Mouse (Mus musculus) kidney, adult 11 months (tissue): Measurements from ENCODE around the gene Clstn2.

Experiments
- DNase-seq: peaks from one replicate; pipeline ENCODE4 v3.0.0; 2022

Clstn2 gene

DNA sequence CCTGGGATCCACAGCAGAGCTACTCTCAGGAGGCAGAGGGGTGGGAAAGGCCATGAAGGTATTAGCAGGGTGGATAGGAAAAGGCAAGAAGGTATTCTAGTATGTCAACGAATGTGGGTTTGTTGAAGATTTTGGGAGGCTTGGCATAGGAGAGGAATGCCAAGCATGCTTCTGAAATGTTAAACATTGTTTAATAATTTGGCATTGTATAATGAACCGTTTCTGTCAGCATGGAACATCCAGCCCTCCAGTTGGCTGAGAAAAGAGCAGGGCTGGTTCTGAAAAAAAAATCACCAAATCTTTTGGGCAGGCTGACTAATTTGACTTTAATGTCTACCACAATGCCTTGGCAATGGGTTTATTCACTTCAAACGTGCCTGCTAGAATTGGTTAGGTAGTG is 355.9 kb downstream of the Clstn2 start:
- no peak for DNase-seq

DNA sequence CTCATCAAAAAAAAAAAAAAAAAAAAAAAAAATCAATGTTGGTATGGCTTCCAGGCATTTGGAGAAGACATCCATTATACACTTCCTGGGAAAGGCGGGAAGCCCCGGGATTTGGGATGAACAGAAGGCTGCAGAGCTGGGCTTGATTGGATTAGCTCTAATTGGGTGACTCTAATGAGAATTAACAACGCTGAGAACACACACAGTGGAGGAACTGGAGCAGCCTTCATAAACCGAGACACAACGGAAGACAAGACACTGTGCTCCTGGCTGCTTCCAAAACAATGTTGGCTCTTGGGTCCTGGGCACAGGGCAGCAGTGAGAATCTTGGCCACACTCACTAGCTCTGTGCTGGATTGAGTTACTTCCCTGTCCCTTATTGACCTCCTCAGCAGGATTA is 360.3 kb downstream of the Clstn2 start:
- no peak for DNase-seq

DNA sequence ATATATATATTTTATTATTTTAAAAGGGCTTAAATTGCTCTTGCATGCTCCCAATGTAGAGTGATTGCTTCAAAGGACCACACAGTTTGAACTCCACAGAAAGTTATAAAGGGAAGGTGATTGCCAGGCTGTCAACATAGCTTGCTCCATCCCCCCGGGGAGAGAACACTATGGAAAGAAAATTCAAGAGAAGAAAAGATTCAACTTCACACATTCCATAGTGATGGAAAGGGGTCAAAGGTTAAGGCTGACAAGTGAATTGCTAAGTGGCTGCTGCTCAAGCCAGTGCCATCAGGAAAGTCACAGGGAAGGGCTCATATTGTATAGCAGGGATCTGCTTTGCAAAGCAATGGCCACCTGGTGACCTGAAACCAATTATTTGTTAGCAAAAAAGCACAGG is 360.8 kb downstream of the Clstn2 start:
- DNase-seq = no peak

DNA sequence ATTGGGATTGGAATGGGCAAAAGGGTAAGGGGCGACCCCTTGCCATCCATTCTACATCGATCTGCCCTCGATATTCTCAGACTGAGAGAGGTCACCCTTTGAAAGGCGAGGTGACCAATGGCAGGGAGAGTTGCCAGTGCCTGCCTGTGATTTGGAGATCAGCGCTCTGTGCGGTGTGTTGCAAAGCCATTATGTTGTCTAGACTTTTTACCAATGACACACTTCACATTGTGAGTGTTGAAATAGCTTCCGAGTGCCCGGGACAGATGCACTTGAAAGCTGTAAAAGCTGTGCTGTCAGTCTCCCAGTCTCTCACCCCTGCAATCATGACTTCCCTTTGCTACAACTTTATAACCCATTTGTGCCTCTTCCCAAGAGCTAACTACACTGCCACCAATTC is 362.3 kb downstream of the Clstn2 start:
- DNase-seq = no peak

GRCm38 (mm10) chr9:97660989-97661388 is 372.0 kb downstream of the Clstn2 start:
- DNase-seq = no peak

DNA sequence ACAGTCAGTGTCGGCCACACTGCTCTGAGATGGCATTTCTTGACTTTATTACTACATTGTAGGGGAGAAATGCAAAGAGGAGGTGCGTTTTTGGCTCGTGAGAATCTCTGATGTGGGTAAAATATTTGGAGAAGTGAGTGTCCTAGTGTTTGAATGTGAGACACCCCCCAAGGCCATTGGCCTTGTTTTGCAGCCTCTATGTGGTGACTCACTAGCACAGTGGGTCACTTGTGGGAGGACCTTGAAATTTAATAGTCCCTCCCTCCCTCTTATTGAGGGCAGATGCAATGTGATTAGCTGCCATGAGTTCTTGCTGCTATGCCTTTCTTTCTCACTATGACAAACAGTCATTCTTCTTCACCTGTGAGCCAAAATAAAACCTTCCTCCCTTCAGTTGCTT is 374.2 kb downstream of the Clstn2 start:
- DNase-seq = no peak

DNA sequence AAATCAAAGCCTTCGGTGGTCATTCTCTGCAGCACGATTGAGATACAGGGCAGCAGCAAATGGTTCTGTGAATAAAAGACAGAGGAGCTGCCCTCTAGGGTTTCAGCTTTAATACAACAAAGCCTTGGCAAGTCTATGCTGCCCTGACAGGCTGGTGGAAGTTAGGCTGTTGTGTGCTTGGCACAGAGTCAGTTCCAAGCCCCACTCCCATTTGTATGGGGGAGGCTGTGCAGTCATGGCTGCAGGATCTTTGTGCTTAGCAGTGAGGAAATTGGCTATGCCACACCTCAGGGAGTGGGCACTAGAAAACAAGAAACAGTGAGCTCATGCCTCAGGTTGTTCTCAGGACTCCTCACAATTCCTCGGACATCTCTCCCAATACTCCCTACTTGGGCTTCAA is 384.6 kb downstream of the Clstn2 start:
- no peak for DNase-seq

GRCm38 (mm10) chr9:97645746-97646145 is 387.2 kb downstream of the Clstn2 start:
- no peak for DNase-seq

DNA sequence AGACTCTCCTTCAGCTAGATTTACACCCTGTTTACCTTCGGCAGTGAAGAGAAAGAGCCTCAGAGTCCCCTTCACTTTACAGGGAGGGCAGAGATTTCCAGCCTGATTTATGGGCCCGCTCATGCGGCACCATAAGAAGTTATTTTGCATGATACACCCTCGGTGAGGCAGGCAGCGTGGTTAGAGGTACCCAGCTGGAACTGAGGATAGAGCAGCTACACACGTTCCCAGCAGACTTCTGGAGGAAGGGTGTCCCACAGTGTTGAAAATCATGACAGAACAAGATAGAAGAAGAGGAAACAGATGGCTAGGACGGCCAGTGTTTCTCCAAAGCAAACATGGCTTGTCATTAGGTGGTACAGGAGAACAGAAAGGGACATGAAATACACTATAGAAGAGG is 390.6 kb downstream of the Clstn2 start:
- no peak for DNase-seq

- peak; percentile 8 for DNase-seq
Observed at GRCm38 (mm10) chr9:97639967-97640549, 392.9 kb downstream of the Clstn2 start.

DNA sequence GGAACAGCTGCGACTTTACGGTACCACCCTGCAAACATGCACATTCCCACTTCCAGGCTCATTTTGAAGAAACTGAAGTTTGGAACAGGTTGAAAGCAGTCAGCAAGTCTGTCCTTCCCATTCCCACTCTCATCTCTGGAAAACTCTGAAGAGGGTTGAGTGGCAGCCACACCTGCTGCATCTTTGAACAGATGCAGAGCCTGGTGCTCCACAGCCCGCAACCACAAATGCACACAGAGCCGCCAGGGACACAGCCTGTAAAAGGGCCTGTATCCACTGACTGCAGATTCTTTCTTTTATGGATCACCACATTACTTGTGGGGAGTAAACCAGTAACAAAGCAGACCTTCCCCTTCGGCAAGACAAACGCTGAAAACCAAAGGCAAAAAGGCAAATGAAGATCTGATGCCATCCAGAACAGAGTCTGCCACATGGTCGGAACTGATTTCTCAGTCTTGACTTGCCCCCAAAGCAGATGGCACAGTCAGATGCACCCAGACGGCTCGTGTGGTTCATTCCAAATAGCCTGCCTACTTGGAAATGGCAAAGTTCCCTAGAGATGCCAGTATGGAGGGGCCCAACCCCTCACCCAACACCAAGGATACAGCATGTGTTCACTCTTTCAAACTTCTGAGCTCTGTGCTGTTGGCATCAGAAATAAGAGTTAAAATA is 394.2 kb downstream of the Clstn2 start:
- no peak for DNase-seq

- DNase-seq = no peak
Observed at GRCm38 (mm10) chr9:97635351-97635750, 397.6 kb downstream of the Clstn2 start.

DNA sequence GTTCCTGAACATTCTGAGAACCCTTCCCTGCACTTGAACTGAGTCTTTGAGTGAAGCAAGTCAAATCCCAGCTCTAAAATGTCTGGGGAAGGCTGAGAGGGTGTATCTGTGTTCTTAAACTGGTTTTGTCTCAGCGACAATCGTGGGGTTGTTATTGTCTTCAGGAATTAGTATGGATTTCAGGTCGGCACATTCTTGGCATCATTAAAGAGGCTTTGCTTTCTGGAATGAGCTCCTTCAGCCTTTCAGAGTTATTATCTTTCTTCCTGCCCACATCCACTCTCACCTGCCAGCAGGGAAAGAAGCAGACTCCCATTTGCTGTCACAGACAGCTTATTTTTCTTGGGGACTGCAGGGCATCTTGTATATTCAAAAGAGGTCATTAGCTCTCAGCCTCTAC is 398.1 kb downstream of the Clstn2 start:
- DNase-seq = no peak

DNA sequence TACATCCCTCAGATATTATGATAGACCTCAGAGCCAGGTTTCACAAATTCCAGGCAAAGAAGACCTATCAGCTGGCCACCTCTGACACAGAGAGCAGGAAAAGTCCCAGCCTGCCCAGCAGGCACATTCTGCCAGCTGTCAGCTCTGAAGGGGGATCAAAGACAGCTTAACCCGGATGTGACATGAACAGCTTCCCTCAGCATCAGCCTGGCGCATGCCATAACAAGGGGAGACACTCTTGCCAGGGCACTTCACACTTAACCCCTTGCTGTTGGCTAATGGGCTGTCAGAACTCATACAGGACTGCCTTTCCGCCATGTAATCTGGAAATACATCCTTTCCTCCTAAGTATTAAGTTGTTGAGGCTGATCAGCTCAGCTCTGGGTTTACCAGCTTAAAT is 403.8 kb downstream of the Clstn2 start:
- DNase-seq = no peak

DNA sequence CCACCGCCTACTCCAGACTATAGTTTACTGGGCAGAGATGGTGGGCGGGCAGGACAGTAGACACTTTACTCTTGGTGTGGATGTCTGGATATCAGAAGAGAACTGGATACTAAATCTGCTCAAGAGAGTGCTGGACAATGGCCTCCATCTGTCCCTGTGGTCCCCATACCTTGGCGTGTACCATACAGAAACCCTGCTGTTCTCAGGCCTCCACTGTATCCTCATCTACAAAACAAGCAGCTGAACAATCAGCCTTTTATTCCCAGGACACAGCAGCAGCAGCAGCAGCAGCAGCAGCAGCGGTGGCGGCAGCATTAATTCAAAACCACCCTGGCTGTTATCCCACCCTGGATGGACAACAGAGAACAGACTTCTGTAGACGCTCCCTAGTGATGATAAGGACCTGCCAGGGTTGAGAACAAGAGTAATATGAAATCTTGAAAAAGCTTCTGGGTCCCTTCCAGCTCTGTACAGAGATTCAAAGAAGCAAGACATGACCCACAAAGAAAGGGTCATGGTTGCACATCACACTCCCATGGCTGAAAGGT is 404.5 kb downstream of the Clstn2 start:
- DNase-seq = no peak

DNA sequence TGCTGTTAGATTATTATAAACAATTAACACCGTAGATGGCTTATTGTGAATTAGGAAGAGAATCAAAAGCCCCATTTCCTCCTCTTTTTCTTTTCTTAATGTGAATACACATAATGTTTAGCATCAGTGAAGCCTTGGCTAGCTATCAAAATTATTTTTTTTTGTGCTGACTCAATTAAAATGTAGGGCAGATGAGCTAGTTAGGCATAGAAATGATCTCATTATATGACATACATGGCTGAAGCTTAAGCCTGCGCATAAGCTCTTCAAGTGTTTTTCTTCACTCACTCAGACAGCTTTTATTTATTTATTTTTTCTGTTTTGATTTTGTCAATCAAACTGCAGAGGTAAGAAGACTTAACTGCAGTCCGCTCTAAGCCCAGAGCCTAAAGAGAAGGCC is 405.1 kb downstream of the Clstn2 start:
- no peak for DNase-seq

GRCm38 (mm10) chr9:97610566-97610965 is 422.4 kb downstream of the Clstn2 start:
- no peak for DNase-seq

DNA sequence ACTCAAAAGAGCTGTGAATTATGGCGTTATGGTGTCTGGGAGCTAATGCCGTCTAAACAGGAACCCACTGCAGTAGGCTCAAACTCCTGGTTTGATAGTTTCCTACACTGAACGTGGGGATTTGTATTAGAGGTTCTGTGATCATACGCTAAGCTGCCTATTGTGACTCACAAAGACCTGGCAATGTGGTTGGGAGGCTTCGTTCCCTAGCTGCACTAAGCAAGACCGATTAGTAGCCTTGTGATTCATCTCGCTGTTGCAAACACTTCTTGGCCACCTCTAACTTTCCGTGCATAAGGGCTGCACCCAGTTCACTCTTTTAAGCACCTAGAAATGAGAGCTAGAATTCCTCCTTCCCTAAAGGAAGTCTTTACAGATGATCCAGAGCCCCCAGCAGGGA is 429.3 kb downstream of the Clstn2 start:
- no peak for DNase-seq

DNA sequence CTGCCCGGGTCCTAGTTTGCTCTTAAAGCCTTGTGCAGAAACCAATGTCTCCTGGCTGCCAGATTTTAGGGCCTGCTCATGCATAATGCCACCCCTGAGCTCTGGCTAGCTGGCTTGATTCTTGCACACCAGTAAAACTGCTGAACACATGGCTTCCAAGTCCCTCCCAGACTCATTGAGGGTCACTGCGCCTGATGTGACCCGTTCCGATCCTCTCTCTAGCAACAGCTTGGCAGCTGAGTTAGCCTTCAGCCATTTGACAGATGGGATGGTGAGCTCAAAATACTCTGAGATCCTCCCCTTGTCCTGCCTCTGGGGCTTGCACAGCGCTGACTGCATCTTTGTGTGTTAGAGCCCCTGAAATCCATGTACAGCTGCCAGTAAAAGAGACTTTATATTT is 430.5 kb downstream of the Clstn2 start:
- no peak for DNase-seq

- DNase-seq = no peak
Observed at GRCm38 (mm10) chr9:97599006-97599405, 434.0 kb downstream of the Clstn2 start.

- DNase-seq = no peak
Observed at GRCm38 (mm10) chr9:97590712-97591111, 442.3 kb downstream of the Clstn2 start.

DNA sequence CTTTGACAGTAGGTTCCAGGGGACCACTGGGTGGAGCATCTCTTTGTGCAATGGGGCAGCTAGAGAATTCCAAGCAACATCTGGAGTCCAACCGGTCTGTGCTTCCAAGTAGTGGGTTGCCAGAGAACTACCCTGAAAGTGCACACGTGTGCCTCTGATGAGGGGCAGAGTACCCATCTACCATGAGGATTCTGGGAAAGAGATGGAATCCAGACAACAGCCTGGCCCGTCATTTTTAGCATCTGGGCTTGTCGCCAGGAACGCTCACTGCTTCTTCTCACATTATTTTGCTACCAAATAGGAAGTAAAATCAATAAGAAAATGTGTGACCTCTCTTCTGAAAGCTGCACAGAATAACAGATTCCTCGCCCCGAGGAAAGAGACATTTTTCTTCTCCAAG is 462.1 kb downstream of the Clstn2 start:
- no peak for DNase-seq

DNA sequence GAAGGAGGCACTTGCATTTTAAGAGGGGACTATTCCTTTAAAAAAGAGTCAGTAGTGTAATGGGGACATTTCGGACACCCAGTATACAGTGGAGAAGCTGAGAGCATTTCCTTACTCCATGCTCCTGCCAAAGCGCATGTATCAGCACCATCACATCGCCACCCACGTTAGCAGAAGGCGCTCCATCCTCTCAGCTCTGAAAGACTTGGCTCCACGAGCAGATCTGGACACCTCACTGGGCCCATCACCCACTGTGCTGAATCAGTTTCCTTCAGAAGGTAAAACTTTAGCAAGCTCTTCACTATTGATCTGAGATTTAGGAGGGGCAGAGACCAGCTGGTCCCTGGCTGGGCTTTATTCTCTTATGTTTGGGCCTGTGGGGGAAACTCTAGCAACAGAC is 469.9 kb downstream of the Clstn2 start:
- DNase-seq = no peak

GRCm38 (mm10) chr9:97544359-97544758 is 488.6 kb downstream of the Clstn2 start:
- no peak for DNase-seq

DNA sequence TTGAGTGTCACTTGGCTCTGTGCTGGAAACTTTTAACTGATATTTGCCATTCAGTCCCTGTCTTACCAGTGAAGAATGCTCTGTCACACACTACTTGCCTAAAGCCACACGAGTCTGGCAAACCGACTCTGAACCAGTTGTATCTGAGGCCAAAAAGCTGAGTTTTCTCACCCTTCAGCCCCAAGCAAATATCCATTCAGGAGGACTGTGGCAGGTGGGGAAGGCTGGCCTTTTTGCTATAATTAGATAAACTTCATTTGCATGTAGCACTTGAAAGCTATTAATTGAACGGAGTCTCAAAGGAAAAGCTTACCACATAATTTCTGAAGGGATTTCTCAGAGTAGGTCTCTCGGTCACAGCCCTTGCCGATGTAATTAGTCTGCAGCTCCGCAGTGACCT is 491.6 kb downstream of the Clstn2 start:
- no peak for DNase-seq
